Mouse (Mus musculus): Measurements from ENCODE around the gene Tex26.

Tex26 gene

GRCm38 (mm10) chr5:149490275-149490674 is 50.8 kb downstream of the Tex26 start:
- DNase-seq: no peak

- DNase-seq: no peak
These were observed 56.2 kb downstream of the Tex26 start for GRCm38 (mm10) chr5:149495655-149496054.

GRCm38 (mm10) chr5:149496401-149497066 is 57.1 kb downstream of the Tex26 start:
- DNase-seq: no peak

- no peak for DNase-seq
These were observed 60.5 kb downstream of the Tex26 start for GRCm38 (mm10) chr5:149499936-149500335.

GRCm38 (mm10) chr5:149503423-149504175 is 64.1 kb downstream of the Tex26 start:
- no peak for DNase-seq

GRCm38 (mm10) chr5:149504985-149505384 is 65.5 kb downstream of the Tex26 start:
- no peak for DNase-seq

- no peak for DNase-seq
These were observed 66.6 kb downstream of the Tex26 start for GRCm38 (mm10) chr5:149506033-149506432.

- DNase-seq: no peak
These were observed 68.9 kb downstream of the Tex26 start for GRCm38 (mm10) chr5:149508094-149509029.

GRCm38 (mm10) chr5:149510323-149510722 is 70.9 kb downstream of the Tex26 start:
- DNase-seq: no peak

- no peak for DNase-seq
These were observed 73.2 kb downstream of the Tex26 start for GRCm38 (mm10) chr5:149512695-149513094.

- DNase-seq: no peak
These were observed 74.1 kb downstream of the Tex26 start for GRCm38 (mm10) chr5:149513438-149514086.

GRCm38 (mm10) chr5:149514087-149514671 is 74.7 kb downstream of the Tex26 start:
- peak; percentile 44 to 55 for DNase-seq

- no peak for DNase-seq
These were observed 75.4 kb downstream of the Tex26 start for GRCm38 (mm10) chr5:149514890-149515289.

- no peak for DNase-seq
These were observed 77.7 kb downstream of the Tex26 start for GRCm38 (mm10) chr5:149517116-149517515.
